Mouse (Mus musculus) heart, postnatal 4 days (tissue): ENCODE measurements around the gene Ncam1. TPM values are rescaled to one million over a fixed set of nuclear protein-coding genes. Genes with fewer than 3 reads are reported as not detected.
A peak's percentile ranks its signal among the peaks of the same experiment; 100 is the strongest.

Source experiments
- DNase-seq: peaks from one replicate; pipeline ENCODE4 v3.0.0; 2021
- total RNA-seq, 2 experiments: library from RNA; stranded (reverse); gene quantifications; 2 replicates each; pipeline ENCODE4 v1.2.3; 2021

Ncam1 gene
- total RNA-seq, 2 experiments from 2014 or later: 88.4 to 90.0 TPM

DNA sequence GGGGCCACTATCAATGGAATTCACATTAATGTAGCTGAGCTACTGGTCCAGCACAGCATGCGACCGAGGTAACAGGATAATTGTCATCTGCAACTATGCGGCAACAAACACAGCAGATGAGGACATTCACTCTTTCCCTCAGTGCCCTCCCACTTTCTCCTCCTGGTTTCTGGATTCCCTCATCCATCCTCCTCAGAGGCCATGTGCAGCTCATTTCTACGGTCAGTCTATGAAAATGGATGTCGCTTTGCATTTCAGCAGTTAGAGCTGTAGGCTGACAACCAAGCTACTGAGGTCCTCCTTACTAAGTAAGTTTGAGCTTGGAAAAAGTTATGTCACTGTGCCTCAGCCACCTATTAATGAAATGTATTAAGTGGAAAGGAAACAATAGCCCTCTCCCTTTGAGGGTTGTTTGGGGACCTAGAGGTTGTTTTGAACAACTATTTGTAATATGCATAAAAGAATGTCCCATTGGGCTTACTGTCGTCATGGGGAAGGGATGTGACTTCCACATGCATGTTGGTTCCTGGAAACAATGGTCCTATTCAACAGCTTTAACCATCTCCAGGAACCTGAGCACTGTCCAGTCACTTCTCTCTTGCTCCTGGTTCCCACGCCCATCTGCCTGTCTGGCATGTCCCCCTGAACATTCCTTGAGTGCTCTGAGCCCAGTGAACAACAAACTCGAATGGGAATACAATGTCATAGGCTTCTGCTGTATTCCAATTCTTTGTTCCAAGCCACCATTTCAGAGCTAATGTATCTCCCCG lies 122.8 kb downstream of the Ncam1 start:
- no peak for DNase-seq

DNA sequence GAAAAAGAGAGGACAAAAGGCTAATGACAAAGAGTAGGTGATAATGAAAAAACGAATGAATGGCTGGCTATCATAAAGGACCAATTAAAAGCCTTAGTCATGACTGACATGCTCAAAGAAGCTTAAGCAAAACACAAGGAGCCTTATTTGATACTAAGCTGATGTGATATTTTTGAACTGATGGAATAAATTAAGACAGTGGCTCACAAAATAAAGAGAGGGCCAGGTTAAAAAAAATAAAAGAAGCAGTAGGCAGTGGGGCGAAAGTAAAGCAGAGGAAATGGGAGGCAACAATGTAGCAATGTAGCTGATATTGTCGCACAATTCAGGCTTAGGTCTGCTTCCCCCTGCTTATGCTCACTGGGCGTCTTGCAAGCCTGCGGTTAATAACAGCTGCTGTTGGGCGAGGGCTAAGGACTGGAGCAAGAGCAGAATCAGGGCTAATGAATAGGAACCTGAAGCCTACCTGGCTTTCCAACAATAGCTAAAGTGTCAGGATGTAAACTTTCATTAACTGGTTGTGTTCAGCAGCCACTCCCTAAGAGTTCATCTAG lies 126.0 kb downstream of the Ncam1 start:
- DNase-seq: no peak

- no peak for DNase-seq
These were observed 131.7 kb downstream of the Ncam1 start for GRCm38 (mm10) chr9:49667066-49667465.

DNA sequence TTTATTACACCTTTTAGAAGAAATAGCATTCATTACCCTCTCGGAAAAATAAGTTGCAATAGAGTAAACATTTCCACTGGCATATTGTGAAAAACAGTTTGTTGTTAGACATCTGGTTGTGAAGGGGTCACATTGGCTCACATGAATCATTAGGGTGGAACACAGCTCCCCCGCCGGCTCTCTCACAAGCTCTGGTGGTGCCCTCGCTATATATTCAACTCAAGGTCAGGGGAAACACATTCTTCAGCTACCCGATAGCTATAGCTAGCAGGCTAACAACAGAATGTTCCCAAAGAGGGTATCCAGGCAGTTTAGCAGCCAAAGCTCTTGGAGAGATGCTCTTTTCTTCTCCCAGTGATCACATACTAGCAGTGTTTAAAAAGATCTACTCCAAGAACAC lies 133.4 kb downstream of the Ncam1 start:
- no peak for DNase-seq

- DNase-seq: no peak
These were observed 134.8 kb downstream of the Ncam1 start for GRCm38 (mm10) chr9:49663927-49664320.

- peak; percentile 31 for DNase-seq
These were observed 135.5 kb downstream of the Ncam1 start for GRCm38 (mm10) chr9:49662958-49663926.

- DNase-seq: no peak
These were observed 137.2 kb downstream of the Ncam1 start for GRCm38 (mm10) chr9:49661480-49661879.

DNA sequence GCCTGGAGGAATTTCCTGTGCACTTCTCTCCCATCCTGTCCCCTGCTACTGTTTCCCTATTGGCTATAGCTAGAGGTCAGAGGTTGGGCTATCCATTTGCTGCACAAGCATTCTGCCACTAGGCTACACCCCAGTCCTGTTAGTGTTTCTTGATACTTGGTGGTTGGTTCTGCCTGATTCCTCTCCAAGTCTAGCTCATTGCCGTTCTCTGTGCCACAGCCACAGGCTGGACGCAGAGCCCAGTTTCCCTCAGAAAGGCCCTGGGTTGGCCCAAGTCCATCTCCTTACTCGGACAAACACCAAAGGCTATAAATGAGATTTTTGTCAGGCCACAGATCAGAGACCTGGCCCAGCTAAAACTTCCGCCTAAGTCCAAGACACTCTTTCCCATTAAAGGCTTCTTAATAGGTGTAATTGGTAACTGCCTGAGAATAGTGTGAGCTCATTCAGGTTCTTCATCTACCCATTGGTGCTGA lies 140.3 kb downstream of the Ncam1 start:
- no peak for DNase-seq

DNA sequence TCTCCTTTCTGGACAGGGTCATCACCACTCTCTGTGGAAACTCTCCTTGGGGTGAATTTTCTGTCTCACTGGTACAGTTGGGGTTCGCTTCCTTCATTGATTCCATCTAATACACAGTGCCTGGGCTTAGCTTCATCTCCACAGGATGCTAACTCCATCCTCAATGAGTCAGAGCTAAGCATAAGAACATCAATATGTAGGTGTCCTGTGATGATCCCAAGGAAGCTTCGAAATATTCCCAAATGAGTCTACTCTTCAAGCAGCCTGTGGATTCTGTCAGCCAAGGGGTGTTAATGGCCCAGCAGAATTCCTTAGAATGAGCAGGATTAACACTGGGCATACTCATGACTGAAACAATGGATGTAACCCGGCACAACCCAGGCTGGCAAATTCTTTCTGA lies 144.3 kb downstream of the Ncam1 start:
- DNase-seq: no peak

- no peak for DNase-seq
These were observed 145.1 kb downstream of the Ncam1 start for GRCm38 (mm10) chr9:49653478-49654245.

DNA sequence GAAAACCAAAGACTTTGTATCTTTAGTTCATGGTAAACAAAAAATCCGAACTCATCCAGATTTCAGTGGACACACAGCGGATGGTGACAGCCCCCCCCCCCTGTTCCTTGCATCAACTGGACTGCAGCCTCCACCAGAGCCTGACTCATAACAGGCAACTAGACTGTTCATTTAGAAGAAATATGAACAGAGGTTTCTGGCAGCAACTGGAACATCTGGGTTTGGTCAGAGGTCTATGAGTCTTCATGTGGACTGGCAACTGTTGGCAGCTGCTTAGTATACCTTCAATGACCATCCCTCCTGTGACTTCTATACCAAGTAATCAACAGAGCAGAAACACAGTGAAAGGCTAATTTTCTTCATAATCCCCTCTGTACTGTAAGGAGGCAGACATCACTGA lies 154.4 kb downstream of the Ncam1 start:
- no peak for DNase-seq

GRCm38 (mm10) chr9:49640764-49641163 lies 158.0 kb downstream of the Ncam1 start:
- DNase-seq: no peak

- no peak for DNase-seq
These were observed 158.6 kb downstream of the Ncam1 start for GRCm38 (mm10) chr9:49640142-49640541.

GRCm38 (mm10) chr9:49637955-49638354 lies 160.8 kb downstream of the Ncam1 start:
- no peak for DNase-seq

GRCm38 (mm10) chr9:49635668-49636326 lies 162.9 kb downstream of the Ncam1 start:
- DNase-seq: no peak

DNA sequence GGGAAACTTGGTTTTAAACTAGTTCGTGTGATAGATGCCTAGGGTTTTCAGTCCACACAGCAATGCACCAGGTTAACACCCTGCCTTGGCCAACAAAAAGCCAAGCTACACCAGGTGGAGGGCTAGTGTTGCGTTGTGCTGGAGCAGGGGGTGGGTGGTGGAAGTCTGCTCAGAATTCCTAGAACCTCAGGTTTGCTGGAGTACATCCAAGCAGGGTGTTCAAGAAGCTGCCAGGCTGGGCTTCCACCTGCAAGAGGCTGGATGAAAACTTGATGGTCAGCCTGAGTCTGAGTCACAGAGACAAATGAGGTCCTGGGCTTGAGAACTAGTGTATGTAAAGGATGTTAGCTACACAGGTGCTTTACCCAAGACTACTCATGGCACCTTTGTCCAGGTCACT lies 166.1 kb downstream of the Ncam1 start:
- DNase-seq: no peak

DNA sequence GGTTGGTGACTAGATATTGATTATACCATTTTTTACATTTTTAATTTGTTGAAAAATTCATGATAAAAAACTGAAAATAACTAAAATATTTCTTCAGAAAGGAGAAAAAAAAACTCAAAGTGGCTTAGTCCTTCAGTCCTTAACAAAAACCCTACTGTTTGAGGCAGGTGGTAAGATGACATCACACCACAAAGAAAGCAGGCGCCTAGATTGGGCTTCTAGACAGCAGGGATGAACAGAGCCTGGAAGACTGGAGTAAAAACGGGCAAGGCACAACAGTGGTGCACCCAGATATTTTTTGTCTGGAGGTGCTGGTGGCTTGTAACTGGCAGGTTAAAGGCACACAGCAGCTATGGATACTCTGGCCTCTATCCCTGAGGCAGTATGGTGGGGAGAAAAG lies 168.4 kb downstream of the Ncam1 start:
- DNase-seq: no peak

- DNase-seq: no peak
These were observed 173.8 kb downstream of the Ncam1 start for GRCm38 (mm10) chr9:49624910-49625309.

- DNase-seq: no peak
These were observed 174.7 kb downstream of the Ncam1 start for GRCm38 (mm10) chr9:49623934-49624505.

GRCm38 (mm10) chr9:49622928-49623676 lies 175.6 kb downstream of the Ncam1 start:
- no peak for DNase-seq

GRCm38 (mm10) chr9:49621691-49622090 lies 177.0 kb downstream of the Ncam1 start:
- no peak for DNase-seq
